Mouse (Mus musculus) cerebellum, postnatal 36 days (tissue): ENCODE results near the gene Akirin1.

ENCODE experiments used
- DNase-seq, 2 experiments: peaks; one replicate each; pipeline ENCODE4 v3.0.0; 2021 to 2022; ENCODE audit warnings: mixed read lengths in 2 of 2

Gene Akirin1

DNA sequence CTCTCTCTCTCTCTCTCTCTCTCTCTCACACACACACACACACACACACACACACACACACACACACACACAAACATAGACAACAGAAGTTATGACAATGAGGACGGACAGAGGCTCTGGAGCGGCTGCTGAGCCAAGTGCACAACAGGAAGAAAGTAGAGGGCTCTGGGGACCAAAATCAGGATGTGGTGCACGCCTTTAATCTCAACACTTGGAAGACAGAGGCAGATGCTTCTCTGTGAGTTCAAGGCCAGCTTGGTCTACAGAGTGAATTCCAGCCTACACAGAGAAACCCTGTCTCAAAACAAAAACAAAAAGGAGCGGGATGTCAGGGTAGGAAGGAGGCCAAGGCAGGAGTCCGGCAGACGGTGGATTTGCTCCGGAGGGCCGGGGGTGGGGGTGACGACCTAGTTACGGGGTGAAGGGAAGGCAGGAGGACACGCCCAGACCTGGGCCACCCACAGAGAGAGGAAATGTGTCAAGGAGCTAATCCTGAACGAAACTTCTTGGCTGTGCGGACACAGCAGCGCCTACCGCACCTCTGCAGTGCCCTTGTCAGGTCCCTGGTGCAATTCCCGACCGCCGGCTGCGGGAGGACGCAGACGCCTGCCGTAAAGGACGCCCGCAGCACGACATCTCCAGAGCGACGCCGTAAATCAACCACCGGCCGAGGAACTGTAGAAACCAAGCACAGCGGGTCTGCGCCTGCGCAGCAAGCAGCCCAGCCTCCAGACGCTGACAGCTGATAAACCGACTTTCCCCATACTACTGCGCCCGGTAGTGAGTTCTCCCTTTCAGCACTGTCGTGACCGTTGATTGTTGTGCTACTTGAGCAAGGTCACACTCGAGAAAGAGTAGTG lies 32.3 kb downstream of the Akirin1 start, which contains the start of gene Ndufs5:
TSS of gene Ndufs5 (minus strand) at position 629 of the 860 bp plus-strand sequence.
- DNase-seq: peak; percentile 98

DNA sequence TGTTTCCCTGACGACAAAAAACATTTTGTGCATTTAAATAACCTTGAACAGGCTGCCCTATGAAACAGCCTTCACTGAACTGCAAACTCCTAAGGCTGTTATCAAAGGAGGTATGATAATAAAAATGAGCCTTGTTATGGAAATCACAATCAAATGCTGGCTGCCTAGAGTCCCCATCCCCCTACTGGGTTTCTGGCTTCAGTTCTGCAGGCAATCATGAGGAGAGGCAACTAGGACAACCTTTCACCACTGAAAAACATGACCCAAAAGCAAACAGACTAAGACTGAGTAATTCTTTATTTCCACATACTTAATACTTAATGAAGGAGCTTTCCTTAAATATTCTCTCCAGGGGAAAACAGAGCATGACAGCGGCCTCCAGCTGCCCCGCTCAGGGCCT lies 37.7 kb downstream of the Akirin1 start:
- DNase-seq: no peak

DNA sequence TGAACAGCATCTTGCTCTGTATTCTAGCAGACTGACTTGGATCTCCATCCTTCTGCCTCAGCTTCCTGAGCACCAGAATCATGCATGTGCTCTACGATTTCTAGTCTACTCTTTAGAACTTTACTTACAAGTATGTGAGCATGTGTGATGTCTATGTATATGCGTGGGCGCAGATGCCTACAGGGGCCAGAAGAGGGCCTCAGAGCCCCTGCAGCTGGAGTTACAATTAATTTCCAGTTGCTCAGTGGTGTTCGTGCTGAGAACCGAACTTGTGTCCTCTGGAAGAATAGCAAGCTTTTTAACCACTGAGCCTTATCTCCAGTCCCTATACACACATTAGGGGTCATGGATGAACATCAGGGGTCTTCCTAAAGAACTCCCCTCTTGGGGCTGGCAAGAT lies 42.8 kb downstream of the Akirin1 start:
- DNase-seq: no peak

DNA sequence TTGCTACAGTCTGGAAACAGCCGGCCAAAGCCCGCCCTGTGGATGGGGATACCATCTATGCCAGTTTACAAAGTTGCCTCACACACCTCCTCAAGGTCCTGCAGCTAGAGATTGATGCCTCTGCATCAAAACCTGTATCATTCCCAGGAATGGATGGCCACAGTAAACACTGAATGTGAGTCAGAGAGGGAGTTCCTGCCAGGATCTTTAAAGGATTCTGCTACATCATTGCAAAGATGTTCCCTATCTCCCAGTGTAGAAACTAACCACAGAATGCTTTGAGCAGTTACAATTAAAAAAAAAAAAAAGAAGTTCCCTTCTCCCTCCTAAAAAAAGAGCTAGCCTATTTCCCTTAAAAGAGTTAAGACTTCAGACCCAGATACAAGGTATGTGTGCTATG lies 44.8 kb downstream of the Akirin1 start:
- DNase-seq: no peak

DNA sequence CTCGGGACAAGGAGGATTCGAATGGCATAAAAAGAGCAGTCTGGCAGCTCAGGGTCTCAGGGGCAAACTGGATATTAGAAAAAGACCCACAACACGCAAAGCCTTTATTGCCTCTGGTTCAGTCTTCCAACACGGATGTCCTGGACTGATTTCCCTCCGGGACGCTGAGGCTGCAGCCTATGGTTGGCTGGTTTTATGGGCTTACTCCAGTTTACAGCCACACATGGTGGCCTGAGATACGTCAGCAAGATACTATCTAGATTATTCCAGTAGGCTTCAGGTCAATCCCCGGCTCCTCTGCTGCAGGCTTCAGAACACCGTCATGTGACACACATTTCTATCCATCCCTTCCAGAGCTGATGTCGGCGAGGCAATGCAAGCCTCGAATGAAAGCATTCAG lies 56.8 kb downstream of the Akirin1 start:
- no peak for DNase-seq

DNA sequence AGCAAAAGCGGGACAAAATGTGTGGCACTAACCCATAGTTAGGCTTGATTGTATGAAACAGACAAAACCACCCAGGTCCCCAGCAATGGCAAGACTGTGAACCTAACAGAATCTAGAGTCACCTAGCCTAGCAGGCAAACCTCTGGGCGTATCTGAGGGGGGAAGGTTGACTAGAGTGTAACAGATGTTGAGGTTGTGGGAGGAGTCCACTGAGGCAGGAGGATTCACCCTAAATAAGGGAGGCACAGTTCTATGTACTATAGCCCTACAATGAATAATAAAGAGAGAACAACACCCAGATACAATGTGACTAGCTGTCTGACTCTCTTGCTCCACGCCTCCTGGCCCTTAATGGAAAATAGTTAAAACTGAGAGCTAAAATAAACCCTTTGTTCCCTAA lies 58.1 kb downstream of the Akirin1 start:
- DNase-seq: no peak

DNA sequence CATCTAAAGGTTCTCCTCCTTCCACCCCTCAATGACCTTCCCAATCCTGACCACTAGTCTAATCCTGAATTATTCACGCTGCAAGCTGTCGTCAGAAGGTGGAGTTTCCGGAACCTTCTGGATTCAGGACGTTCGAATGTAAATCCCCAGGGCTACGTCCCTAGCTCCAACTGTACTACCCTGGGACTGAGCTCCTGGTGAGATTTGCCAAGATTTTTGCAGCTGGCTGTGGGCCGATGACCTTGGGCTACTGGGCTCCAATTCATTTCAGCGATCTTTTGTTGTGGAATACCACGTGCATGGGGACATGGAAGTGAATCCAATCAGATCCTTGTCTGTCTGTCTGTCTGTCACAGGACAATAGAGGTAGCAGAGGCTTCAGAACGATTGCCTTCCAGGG lies 59.8 kb downstream of the Akirin1 start:
- DNase-seq: no peak

DNA sequence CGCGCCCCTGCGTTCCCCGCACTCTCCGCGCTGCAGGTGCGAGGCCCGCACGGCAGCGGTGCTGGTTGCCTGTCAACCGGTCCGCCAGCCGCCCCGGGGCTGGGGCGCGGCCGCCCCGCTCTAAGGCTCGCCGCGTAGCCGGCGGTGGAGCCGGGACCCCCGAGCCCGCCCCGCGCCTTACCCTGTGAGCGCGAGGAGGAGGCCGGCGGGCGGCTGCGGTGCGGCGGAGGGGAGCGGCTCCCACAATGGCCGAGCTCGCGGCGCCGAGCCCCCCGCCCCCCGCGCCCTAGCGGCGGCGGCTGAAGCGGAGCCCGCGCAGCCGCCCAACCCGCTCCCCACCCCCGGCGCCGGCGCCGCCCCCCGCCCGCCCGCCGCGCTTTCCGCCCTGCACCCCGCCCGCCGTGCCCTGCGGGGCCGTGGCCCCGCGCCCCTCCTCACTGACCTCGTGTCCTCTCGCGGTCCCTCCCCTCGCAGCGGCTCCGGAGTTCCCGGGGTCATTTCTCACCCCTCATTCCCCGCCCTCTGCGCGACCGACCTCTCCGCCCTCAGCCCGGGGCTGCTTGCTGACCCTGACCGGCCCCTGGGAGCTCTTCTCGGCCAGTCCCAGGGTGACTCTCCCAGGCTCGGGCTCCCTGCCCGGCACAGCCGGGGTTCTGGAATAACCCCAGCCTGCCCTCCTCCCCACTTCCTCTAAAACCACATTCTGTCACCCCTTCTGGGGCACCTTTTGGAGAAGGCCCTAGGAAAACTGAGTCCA lies 62.9 kb downstream of the Akirin1 start:
- DNase-seq: peak; percentile 67 to 68

DNA sequence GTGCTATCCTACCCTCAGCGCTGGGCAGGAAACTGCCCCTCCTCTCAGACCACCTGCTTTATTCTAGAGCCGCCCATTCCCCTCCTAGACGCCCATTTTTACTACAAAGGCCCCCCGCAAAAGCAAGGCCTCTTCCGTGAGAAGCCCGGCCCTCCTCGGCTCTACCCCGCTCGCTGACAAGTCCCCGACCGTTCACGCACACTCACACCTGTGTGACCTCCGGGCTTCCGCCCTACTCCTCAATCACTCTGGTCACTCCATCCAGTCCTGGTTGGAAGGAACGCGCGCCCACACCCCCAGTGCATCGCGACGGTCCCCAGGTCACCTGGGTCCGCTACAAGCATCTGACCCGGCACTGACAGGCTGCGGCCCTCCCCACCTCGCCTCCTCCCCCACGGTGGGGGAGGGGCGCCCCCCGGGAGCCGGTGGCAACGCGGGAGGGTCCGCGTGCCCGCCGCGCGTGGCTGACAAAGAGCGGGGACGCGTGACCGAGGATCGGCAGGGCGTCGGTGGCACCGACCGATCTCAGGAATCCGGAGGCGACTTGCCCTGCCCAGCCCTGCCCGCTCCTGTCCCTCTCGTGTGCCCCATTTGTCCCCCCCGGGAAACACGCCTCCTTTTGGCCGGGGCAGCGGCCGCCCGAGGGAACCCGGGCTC lies 63.6 kb downstream of the Akirin1 start:
- DNase-seq: peak; percentile 53 to 60

DNA sequence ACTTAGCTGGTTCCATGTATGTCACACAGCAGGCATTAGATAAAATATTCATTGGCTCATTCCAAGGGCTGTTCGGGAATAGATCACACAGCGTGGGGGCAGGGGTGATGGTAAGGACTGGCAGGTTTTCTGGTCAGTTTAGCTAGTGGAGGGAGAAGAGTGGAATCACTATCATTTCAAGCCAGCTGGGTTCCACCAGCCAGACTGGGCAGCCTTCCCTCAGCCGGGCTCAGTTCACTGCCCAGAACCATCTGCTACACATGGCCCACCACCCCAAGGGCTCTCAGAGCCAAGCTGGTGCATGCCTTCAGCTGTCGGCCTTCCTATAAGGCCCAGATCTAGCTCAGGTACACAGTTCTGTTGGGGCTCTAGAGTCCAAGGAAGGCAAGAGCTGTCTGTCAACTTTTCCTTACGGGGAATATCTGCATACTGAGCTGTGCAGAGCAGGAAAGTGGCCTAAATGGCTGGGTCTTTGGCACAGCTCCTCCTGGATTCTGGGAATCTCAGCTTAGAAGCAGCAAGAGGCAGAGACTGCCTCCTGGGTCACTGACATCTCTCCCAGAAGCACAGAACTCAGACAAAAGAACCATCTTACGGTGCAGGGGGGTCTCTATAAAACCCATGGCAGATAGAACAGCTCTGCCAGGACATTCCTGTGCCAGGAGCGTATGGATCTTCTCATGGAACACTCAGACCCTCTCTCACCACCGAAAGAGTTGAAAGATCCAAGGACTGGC lies 64.5 kb downstream of the Akirin1 start:
- DNase-seq: peak; percentile 85 to 89

DNA sequence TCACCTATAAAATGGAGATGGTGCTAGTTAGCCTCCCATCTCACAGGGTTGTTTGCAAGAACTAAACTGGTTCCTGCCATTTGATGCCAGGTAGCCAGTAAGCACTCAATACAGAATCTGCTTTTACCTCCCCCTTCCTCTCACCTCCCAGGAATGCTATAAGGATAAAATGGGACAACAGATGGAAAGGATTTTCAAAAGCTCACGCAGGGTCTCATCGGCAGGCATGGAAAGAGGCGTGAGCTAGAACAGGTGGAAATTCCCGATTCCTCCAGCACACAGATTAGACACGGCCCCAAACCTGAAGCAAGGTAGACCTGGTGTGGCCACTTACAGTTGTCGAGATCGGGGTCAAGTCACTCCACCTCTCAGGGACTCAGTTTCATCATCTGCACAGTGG lies 65.1 kb downstream of the Akirin1 start:
- peak in 1 of 2 experiments; percentile 31 for DNase-seq
